Mouse (Mus musculus) urinary bladder, postnatal 25 days (tissue): ENCODE results near the gene AI481877.
"Not testable (repeated sequence)": the region's sequence is repeated elsewhere in the genome, so short reads cannot be mapped to it uniquely, and the experiment has no call there.

Experiments
- DNase-seq: peaks from one replicate; pipeline ENCODE4 v3.0.0; 2022; ENCODE audit warnings: low spot score

The AI481877 gene

DNA sequence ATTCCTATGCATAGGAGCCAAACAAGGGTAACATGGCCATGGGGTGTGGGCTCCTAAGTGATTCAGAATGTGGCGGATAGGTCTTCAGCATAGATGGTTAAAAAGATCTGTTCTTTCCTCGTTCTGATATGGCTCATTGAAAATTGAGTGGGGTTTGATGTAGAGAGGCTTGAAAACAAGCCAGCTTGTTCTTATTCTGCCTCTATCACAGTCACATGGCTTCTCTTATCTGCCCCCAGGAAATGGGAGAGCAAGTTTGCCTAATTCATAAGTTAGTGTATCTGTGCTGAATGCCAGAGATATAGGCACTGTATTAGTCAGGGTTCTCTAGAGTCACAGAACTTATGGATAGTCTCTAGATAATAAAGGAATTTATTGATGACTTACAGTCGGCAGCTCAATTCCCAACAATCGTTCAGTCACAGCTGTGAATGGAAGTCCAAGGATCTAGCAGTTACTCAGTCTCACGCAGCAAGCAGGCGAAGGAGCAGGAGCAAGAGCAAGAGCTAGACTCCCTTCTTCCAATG is at the start of gene AI481877:
Gene AI481877 (minus strand): TSS at position 477 of the 527 bp plus-strand sequence.
- DNase-seq, result not testable (repeated sequence)

DNA sequence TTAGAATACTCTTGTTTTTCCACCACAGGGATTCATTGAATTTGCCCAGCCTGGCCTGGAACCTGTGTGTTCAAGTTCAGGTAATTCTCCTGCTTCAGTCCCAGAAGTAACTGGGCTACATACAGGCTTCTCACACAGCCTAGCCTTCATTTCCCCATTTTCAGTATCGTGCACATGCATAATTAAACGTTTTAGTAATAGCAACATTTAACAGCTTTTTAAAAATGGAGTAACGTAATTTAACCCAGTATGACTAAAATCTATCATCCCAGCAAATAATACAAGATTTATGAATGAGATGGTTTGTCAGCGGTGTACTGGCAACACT is 49.7 kb upstream of the AI481877 start:
- DNase-seq, result no peak

DNA sequence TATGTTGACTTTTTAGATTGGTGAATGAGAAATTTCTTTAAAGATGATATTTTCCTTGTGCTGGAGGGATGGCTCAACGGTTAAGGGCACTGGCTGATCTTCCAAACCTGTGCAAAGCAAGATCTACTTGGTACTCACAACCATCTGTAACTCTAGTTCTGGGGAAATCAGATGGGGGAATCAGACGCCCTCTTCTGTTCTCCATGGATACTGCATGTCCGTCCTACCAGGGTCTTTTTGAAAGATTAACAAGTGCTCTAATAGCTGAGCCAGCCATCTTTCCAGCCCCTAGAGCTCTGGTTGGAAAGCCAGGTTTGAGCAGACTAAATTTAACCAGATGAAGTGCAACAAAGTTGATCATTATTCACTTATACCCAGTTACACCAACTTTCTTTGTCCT is 48.5 kb upstream of the AI481877 start:
- DNase-seq, result no peak

DNA sequence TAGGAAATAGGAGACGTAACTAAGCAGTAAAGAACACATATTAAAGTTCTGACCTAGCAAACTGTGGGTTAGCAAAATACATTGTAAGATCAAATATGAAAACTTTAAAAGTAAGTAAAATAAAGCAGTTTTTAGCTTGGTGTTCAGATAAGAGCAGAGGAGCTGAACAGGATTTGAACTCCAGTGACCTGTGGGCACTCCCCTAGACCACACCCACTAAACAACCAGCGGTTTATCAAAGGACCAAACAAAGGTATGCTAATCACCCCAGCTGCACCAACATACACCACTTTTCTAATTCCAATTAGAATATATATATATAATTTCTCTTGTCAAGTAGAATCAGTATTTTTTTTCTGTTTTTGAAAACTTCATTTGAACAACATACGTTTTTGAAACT is 46.9 kb upstream of the AI481877 start:
- DNase-seq, result no peak

DNA sequence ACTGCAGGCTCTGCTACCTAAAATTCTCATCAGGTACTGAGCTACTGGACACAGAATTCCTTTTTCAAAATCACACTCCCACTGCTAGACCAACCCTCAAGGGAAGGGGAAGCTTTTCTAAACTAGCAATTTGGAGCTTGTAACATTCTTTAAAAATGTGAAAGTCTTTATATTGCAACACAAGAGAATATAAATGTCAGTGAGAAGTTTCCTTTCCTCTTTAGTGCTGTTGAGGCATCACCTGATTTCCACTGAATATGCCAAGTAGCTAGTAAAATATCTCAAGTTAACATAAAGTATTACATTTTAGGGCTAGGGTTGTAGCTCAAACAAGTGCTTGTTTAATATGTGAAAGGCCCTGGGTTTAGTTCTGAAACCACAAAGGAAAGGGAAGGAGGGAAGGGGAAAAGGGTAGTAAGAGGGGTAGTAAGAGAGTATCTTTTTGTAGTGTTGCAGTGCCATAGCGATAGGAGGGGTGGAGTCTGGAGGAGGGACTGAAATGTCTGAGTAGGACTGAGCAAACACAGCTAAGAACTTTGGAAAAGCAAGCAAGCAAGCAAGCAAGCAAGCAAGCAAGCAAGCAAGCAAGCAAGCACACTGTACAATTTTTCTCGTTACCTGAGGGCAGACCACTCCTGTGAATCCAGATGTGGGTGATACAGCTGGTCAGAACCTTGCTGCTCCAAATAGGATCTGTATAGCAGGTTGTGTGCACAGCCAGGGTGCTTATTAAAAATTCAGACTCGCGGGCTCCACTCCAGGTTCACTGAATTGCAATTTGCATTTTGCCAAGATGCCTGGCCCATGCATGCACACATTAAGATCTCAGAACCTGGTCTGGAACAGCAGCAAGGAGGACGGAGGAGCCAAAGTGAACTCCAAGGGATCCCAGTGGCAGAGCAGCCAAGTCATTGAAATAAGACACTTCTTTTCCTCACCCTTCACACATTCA is 42.8 kb upstream of the AI481877 start:
- no peak for DNase-seq

DNA sequence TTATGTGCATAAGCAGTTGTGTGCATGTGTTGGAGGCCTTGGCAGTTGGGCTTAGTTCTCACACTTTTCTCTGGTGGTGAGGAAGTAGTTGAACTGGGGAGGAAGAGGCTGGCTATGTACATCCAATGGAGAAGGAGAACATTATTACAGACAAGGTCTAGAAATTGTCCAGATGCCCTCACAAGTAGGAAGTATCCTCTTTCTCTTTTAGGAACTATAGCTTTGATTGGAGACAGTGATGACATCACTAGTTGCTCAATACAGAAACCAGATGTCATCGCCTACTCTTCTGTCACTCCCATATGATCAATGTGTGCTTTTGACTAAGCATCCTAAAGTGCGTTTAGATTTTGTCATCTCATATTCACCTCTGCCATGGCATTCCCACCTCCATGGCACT is 38.8 kb upstream of the AI481877 start:
- DNase-seq, result no peak

DNA sequence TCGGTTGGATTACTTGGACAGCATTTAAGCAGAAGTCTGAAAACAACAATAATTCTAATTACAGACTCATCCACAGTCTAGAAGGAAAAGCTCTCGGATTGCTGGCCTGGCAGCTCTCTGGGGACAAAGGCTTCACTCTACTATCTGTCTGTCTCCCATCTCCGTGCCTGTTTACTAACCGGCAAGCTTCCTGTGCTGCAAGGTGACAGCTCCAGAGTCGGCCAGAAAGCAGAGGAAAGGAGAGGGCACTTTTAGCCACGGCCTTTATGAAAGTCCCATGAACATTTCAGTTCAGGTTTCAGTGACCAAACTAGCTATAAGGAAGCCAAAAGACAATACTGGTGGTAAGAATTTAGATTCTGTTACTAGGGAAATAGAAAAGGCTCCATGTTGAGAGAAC is 37.1 kb upstream of the AI481877 start:
- DNase-seq, result no peak

DNA sequence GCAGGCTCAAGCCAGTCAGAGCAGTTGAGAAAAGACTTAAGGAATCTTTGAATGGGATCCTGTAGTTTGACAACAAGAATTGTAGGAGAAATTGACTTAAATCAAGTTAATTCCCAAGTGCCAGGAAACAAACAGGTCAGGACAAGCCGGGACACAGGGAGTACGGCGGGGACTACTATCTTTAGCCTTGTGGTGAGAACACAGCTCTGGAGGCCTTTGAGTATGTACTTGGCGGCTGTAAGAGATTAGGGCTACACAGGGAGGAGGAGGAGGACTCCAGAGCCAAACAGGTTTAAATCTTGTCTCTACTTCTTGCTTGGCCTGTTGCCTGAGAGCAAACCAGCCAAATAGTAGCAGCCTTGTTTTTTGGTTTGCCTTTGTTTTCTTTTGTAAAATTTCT is 36.2 kb upstream of the AI481877 start:
- DNase-seq, result no peak

DNA sequence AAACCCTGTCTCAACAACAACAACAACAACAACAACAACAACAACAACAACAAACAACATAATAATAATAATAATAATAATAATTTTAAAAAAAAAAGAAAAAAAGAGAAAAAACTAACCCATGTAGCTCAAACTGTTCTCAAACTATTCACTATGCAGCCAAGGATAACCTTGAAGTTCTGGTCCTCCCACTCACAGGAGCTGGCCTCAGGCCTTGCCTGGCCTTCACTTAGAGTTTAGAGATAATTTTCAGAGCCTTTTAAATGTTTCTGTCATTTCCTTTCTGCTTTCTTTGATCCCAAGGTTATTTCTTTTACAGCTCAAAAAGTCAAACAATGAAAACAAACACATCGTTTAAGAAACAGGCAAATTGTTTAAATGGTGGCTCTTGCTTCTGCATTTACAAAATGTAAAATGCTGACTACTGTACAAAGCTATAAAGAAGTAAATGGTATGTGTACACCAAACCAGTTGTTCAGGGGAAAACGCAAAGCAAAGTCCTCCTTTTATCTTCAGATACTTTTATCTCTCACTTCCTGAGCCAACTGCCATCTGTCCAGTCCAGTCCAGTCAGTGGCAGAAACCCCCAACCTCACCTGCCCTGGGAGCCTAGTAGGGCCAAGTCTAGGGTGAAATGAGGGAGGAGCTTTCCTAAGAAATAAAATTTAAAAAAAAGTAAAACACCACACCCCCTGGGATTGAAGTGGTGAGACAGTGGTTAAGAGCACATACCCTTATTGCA is 34.6 kb upstream of the AI481877 start:
- no peak for DNase-seq

DNA sequence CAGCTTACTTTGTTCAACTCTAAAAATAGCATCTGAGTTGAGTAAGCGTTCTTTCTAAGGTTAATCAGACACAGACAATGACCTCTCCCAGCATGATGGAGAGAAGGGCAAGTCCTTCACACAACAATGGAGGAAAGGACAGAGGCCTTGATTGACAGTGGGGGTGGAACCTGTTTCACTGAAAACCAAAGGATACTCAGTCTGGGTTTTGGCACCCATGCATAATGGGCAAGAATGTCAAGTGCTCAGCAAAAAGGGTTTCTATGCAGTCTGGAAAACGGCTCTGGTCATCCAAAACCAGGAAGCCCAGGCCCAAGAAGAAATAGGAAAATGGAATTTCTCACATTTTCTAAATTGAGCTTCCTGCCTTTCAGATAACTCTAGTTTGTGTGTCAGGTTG is 33.8 kb upstream of the AI481877 start:
- no peak for DNase-seq

DNA sequence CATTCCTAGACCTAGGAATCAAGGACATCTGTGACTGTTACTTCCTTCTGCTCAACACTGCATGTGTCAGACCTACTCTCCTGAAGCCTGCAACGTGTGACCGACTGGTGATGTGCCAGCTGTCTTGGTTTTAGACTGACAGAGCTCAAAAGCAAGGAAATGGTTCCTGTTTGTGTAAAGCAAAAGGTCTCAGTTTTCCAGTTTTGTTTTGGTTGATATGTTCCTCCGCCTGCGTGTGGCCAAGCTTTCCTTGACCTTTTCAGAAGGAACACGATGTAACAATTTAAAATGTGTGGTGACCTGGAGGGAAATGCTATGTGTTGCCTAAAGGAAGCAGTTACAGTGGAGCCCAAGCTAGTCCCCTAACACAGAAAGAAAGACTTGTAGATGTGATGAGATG is 31.2 kb upstream of the AI481877 start:
- DNase-seq, result no peak

DNA sequence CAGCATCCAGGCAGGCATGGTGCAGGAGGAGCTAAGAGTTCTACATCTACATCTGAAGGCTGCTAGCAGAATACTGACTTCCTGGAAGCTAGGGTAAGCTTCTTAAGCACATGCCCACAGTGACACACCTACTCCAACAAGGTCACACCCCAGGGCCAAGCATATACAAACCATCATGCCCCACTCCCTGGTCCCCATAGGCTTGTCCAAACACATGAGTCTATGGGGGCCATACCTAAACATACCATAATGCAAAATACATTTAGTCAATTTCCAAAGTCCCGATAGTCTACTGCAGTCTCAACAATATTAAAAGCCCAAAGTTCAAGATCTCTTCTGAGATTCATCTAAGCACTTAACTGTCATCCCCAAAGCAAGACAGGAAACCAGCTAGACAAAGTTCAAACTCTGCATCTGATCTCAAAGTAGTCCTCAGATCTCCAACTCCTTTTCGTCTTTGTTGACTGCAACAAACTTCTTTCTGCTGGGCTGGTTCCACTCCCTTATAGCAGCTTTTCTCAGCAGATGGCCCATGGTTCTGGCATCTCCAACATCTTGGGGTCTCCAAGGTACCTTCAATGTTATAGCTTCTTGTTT is 28.6 kb upstream of the AI481877 start:
- no peak for DNase-seq

DNA sequence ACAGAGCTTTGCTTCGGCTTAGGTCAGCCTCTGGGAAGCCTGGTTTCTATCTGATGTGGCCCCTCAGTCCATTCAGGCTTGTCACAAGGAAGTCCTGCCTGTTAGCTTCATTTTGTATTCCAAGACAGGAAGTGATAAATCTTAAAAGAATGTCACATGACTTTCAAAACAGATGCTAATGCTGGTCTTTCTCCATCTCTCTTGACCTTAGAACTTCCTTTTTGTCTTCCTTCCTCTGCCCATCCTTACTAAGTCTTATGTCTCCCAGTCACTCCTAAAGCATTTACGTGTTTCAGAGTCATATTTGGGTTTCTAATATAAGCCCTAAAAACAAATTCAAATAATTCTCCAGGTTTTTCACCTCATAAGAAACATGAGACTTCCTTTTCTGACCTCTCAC is 25.3 kb upstream of the AI481877 start:
- no peak for DNase-seq

DNA sequence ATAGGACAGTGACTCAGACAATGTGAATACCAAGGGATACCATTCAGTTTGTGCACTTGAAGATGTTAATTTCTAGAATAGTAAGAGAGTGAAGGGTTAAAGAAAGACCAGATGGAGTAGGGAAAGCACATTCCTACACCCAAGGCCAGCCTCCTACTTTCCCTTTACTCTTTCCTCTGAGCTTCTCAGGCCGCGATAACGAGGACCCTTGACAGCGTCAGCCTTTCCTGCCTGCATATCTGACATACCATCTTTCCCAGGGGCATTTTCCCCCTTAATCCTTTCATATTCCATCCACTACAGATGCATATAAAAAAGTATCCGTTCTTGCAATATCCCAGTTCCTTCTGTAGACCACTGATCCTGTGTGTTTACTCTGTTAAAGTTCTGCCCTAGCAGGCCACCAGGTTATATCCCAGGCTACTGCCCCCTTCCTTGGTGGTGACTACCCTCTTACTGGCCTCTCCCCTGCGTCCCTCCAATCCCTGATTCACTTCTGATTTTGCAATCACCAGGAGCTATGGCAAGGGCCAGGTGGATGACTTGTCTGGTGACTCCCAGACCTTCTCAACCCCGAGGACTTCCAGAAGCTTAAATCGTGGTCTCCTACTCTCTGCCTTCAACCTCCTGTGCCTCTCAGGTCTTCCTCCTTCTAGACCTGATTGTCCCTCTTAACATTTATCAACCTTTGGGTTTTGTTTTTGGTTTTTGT is 22.3 kb upstream of the AI481877 start:
- no peak for DNase-seq

DNA sequence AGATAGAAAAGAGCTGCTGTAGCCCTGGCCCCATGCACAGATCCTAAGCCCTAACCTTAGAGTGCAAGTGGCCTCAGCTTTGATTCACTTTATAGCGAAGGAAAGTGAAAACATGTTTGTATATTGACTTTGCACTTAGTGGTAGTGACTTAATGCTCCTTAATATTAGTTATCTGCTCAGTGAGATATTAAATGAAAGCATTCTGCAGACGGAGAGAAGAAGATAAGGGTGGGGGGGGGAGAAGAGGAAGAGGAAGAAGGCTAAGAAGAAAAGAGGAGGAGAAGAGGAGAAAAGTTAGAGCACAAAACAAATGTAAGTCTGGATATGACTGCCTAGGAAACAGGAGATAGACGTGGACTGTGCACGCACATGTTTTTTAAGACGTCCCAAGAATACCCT is 21.5 kb upstream of the AI481877 start:
- no peak for DNase-seq

DNA sequence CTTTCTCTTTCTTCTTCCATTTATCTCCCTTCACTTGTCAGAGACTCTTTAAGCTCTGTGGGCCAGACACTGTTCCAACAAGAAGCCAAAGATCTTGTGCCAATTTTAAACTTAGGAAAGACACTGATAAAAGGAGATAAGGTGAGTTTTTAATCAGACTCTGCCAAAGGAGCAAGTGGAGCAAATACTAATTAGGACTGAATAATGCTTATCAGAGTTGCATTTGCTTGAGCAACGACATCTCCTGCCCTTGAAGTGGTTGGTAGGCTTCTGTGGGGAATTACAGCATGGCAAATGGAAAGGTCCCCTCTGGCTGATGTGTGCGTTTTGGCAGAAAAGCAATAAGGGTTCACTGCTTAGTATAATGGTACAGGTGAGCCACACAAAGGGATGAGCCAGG is 18.9 kb upstream of the AI481877 start:
- no peak for DNase-seq

DNA sequence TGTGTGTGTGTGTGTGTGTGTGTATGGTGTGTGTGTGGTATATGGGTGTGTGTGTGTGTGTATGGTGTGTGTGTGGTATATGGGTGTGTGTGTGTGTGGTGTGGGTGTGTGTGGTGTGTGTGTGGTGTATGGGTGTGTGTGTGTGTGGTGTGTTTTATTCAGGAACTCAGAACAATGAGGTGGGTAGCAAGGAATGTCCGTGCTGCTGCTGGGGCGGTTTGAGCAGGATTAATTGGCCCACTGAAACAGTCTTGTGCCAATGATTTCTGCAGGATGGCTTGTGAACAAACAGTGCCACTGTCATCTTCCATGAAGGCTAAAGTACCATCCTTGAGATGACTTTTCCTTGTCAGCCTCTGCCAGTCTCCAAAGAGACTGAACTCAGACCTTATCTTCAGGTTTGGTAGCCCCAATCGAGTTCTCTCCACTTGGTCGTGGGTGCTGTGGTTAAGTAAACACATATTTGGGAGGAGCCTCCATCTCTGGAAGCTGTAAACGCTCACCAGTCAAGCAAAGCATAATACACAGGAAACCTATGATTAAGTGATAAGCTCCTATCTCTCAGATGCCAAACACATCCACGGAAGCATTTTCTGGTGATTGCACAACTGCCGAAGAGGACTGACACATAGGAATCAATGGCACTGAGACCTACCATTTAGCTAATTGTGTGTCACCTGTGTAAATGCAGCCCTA is 18.3 kb upstream of the AI481877 start:
- no peak for DNase-seq

DNA sequence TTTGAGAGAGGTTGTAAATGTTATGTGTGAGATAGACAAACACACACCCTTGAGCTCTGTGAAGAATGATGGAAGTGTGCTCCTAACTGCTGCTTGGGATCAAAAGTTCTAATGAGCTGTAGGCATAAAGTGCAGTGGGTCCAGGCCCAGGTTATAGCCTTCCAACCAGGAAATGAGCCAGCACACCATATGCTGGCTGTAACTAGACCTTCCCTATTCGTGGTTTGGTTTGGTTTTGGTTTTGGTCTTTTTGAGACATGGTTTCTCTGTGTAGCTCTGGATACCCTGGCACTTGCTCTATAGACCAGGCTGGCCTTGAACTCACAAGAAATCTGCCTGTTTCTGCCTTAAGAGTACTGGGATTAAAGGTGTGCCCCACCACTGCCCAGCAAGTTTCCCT is 13.2 kb upstream of the AI481877 start:
- no peak for DNase-seq

DNA sequence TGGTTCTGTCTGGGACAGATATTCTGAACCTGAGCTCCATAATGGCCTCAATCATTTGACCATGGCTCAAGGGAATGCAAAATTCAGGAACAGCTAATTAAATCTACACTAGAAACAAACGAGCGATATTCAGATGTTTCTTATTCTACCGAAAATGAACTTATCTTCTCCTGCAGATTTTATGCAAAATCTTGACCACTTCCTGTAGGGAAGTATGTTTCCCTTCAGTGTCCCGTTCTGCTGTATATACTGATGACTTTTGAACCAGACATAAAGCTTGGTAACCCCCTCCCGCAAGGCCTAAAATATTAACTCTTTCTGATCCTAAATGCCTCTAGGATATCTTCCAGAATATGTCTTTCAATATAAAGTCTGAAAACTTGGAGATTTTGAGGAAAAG is 12.1 kb upstream of the AI481877 start:
- DNase-seq, result no peak

DNA sequence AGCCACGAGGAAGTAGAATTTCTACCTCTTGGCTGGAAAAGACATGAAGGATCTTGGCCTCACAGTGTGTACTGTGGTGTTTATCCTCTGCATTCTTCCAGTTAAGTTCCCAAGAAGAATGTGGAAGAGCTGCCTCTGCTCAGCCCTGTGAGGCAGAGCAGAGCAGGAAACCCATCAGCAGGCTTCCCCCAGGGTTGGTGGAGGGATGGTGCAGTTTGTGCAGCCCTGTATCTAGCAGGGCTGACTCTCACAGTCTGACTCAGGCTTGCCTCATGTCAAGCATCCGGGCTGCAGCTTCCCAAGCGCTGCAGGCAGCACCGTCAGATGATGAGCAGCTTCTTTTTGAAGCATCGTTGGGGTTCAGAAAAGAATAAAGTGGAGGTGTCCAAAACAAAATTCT is 10.3 kb upstream of the AI481877 start:
- no peak for DNase-seq

DNA sequence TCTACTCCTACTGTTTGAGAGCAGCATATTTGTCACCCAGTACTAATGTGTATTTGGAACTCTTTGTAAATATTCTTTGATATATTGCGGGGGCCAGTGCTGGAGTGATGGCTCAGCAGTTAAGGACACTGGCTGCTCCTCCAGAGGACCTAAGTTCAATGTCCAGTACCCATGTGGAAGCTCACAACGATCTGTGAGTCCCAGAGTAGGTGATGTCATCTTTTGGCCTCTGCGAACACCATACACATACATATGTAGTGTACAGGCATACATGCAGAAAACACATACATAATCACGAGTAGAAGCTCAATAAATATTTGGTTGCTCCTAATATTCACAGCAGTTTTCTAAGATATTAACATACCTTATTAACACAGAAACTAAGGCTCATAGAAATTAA is 9.8 kb downstream of the AI481877 start:
- no peak for DNase-seq

DNA sequence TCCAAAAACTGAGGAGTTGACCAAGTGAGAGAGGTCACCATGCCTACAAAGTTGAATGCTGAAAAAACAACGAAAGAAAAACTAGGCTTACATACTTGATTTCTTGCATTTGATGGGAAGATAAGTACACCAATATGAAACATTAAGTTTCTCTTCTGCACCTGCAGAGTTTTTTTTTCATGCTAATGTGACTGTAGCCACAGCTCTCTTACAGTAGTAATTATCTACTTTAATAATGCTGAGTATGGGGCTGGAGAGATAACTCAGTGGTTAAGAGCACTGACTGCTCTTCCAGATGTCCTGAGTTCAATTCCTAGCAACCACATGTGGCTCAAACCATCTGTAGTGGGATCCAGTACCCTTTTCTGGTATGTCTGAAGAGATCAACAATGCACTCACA is 13.7 kb downstream of the AI481877 start:
- DNase-seq, result no peak
